Mouse (Mus musculus) frontal cortex, adult 2 months (tissue): ENCODE measurements around the gene Psmd5. TPM values are rescaled to one million over a fixed set of nuclear protein-coding genes. Genes with fewer than 3 reads are reported as not detected.
A peak's percentile ranks its signal among the peaks of the same experiment; 100 is the strongest.

Experiments
- DNase-seq, 2 experiments: peaks; one replicate each; pipeline ENCODE4 v3.0.0; 2022; ENCODE audit warnings: low spot score in 1 of 2; ENCODE audit errors: extremely low spot score in 1 of 2
- polyA plus RNA-seq: library from polyadenylated mRNA; depleted of rRNA; stranded (reverse); fragments of >200 nt; gene quantifications from 2 replicates; pipeline ENCODE4 v1.2.3, GENCODE M21; 2012; rRNA removed

Gene Psmd5
- polyA plus RNA-seq: 35.2 and 44.2 TPM in 2 replicates

- no peak for DNase-seq
Observed at GRCm38 (mm10) chr2:34874816-34875345, at the start of gene Psmd5. Gene Psmd5 (minus strand): TSS chr2:34874968.

GRCm38 (mm10) chr2:34922729-34923128, 48.0 kb upstream of the Psmd5 start:
- no peak for DNase-seq

- no peak for DNase-seq
Observed at GRCm38 (mm10) chr2:34920144-34920543, 45.4 kb upstream of the Psmd5 start.

- DNase-seq: no peak
Observed at GRCm38 (mm10) chr2:34915103-34915502, 40.3 kb upstream of the Psmd5 start.

GRCm38 (mm10) chr2:34914823-34915082, 40.0 kb upstream of the Psmd5 start:
- no peak for DNase-seq

GRCm38 (mm10) chr2:34914069-34914822, 39.5 kb upstream of the Psmd5 start:
- DNase-seq: no peak

GRCm38 (mm10) chr2:34913218-34914068, 38.7 kb upstream of the Psmd5 start, which contains the start of gene Phf19:
Gene Phf19 (minus strand): TSS chr2:34914026.
- no peak for DNase-seq

GRCm38 (mm10) chr2:34912613-34913012, 37.8 kb upstream of the Psmd5 start:
- no peak for DNase-seq

- DNase-seq: no peak
Observed at GRCm38 (mm10) chr2:34911871-34912270, 37.1 kb upstream of the Psmd5 start.

GRCm38 (mm10) chr2:34909719-34910118, 35.0 kb upstream of the Psmd5 start:
- DNase-seq: no peak

- DNase-seq: no peak
Observed at GRCm38 (mm10) chr2:34906861-34907604, 32.3 kb upstream of the Psmd5 start.

GRCm38 (mm10) chr2:34906426-34906825, 31.7 kb upstream of the Psmd5 start:
- DNase-seq: no peak

- DNase-seq: peak; percentile 98 to 99
Observed at GRCm38 (mm10) chr2:34904849-34905542, 30.2 kb upstream of the Psmd5 start.

GRCm38 (mm10) chr2:34903652-34904405, 29.1 kb upstream of the Psmd5 start:
- no peak for DNase-seq

GRCm38 (mm10) chr2:34903191-34903590, 28.4 kb upstream of the Psmd5 start:
- no peak for DNase-seq

GRCm38 (mm10) chr2:34902731-34903130, 28.0 kb upstream of the Psmd5 start:
- no peak for DNase-seq

GRCm38 (mm10) chr2:34901726-34902125, 27.0 kb upstream of the Psmd5 start:
- DNase-seq: no peak

- DNase-seq: no peak
Observed at GRCm38 (mm10) chr2:34900412-34900811, 25.6 kb upstream of the Psmd5 start.

- no peak for DNase-seq
Observed at GRCm38 (mm10) chr2:34899682-34900081, 24.9 kb upstream of the Psmd5 start.

GRCm38 (mm10) chr2:34897820-34898219, 23.1 kb upstream of the Psmd5 start:
- DNase-seq: no peak
